Mouse (Mus musculus): Measurements from ENCODE around the gene Tcf7l2.

DNA sequence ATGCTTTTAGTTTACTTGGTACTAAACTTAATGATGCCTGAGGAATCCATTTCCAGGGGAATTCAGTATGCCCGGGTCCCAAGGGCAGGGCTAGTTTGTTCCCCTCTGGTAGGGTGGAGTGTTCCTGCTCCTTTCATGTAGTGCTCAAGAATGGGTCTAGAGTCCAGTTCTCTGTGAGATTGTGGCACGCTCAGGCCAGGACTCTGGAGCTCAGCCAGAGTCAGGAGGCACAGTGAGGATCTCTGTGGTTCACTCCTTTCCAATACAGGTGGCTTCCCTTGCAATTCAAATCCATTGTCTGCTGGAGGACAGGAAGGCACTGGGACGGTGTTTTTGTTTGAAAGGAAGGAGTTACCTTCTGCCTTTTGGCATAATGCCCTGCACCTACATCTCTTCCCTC, 56.2 kb downstream of the Tcf7l2 start:
- no peak for TF ChIP-seq CTCF (IDR thresholded peaks at IDR 0.05; ENCODE audit: low read depth, low read length)
- no peak for TF ChIP-seq POLR2A (IDR thresholded peaks at IDR 0.05; ENCODE audit: extremely low read depth, insufficient read depth, low read length)

Data from liver, adult 2 months (tissue).